Mouse (Mus musculus): ENCODE data around the gene Kcnj2.

The Kcnj2 gene

DNA sequence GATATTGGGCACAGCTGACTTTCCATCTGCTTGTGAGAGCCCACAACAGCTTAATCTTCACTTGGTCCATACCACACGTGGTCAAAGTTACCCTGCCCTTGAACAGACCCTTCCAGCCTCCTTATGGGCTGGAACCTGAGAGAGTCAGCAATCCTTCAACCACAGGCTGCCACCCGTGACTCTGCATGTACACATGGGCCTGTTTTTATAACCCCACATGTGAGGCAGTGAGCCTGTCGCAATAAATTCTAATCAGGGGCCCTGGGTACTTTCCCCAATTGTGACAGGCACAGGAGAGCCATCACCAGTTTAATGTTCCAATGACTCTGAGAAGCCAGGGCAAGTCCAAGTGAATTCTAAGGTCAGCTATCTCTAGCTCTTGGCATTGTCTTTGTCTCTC lies 22.8 kb downstream of the Kcnj2 start:
- no peak for DNase-seq (ENCODE audit: extremely low spot score, low read depth, low spot score)

DNA sequence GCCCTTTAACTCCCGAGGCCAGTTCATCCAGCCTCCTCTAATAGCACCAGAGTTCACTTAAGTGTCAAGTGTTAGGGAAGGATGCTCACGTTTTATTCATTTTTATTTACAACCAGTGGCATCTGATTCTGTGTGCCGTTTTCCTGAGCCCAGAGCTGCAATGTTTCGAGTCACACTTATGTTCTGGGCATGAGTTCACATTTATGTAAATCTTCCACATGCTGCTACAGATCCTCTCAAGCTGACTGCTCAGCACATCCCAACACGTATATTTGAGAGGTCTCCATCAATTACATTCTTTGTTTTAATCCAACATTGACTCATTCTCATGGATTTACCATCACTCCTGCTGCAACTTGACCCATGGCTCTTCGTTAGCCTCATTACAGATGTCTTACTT lies 25.2 kb downstream of the Kcnj2 start:
- DNase-seq (ENCODE audit: extremely low spot score, low read depth, low spot score) = no peak

DNA sequence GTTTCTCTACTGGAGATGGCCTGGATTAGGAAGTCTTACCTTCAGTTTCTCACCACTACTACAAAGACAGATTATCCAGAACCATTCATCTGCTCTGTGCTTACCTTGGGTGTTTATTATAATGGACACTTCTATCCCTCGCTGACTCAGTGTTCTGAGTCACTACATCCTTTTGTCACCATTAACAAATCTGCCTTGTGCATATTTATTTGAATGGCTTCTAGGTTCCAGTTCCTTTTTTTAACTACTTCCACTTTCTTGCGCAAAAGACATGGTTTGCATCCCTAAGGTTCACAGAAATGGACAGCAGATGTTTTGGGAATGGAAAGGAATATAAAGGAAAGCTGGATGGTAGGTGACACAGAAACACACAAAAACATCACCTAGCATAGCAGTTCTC lies 27.0 kb downstream of the Kcnj2 start:
- no peak for DNase-seq (ENCODE audit: extremely low spot score, low read depth, low spot score)

DNA sequence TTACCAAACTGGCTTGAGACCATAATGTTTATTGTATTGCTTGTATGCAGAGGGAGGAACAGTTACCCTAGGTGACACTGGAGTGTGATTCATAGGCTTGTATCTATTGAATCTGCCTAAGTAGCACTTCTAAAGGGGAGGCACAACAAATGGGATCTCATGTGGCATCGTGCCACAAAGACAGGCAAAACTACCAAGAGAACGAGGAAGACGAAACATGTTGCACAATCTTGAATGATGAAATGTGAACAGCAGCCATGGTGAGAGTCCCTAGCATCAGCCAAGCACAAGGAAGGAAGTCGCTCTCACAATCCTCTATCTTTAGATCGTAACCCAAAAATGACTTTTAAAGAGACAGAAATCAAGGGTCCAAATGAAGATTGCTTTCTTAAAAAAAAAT lies 30.6 kb downstream of the Kcnj2 start:
- DNase-seq (ENCODE audit: extremely low spot score, low read depth, low spot score) = no peak

DNA sequence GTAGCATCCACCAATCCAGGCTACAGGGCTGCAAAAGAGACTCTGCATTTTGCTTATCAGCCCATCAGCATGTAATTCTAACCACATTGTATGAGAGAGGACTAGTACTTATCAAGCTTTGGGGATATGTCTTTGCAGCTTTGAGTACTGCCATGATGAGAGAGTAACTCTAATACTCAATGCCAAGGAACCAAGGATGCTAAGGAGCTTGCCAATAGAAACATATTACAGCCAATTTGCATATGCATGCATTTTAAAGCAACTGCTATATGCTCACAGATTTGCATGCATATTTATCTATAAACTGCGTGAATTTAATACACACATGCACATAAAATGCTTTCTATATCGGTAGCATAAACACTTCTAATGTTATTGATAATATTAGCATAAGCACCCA lies 34.2 kb downstream of the Kcnj2 start:
- no peak for DNase-seq (ENCODE audit: extremely low spot score, low read depth, low spot score)

DNA sequence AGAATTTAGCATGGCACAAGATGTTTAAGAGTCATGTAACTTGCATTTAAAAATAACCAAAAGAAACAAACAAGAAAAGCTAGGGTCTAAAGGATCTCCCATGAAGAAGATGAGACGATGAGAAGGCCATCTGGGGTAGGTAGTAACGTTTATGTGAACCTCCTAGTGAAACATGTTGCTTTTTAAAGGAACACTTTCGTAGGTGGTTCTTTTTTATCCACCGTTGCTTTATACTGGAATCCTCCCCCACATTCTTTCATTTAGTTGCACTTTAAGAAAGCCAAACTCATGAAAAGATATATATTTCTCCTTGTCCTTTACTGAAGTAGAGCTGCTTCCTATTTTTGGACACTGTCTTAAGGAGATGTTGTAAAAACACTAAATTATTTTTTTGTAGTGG lies 34.7 kb downstream of the Kcnj2 start:
- DNase-seq (ENCODE audit: extremely low spot score, low read depth, low spot score) = no peak

DNA sequence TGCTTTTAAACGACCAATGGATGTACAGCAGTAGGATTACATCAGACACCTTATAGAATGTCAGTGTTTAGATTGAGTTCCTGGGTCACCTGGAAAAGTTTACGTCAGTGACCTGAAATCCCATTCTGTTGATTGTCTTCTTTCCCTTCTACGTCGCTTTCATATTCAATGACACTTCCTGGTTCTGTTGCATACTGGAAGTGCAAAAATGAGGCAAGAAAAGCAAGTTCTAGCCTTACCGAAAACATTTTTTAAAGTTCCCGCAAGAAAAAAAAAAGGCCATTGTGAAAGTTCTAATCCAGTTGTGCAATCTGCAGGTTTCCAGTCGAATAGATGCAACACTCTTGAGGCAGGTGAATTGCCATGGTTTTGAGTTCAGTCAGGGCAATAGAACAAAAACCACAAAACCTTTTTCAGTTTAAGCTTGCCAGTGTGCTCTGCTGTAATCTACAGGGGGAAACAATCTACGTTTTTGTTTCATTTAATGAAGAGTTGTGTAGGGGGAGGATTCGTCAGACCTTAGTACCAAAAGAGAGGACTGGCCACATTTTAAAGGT lies 35.7 kb downstream of the Kcnj2 start:
- DNase-seq (ENCODE audit: extremely low spot score, low read depth, low spot score) = no peak

DNA sequence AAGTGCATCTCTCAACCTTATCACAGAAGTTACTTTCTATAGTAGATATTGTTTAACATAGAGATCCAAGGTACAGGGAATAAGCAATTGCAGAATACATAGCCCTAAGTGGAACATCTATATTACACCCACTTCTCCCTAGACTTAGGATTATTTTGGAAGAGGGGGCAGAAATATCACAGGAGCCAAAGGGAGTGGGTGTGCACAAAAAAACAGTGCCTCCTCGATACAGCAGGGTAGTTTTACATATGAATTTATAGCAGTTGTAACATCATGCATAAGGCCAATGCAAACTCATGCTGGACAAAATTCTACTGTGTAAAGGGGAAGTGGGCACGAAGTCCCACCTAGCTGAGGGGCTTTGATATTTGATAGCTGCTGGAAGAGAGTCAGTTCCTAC lies 38.5 kb downstream of the Kcnj2 start:
- DNase-seq (ENCODE audit: extremely low spot score, low read depth, low spot score) = no peak

DNA sequence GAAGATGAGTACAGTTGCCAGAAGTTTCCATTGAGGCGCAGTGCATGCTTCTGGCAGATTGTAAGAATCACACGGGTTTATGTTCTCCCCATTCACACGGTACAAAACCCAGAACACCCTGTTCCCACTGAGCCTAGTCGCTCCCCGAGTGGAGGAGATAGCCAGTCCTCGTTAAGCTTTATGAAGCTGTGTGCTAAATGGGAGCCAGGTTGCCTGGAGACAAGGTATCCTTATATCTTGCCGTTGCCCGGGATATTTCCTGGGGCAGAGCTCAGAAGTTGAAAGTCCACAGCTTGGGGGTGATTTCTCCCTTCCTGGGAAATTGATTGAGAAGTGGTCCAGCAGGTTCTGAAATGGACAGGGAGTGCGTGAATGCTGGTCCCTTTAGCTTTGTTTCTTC lies 42.2 kb downstream of the Kcnj2 start:
- no peak for DNase-seq (ENCODE audit: extremely low spot score, low read depth, low spot score)

DNA sequence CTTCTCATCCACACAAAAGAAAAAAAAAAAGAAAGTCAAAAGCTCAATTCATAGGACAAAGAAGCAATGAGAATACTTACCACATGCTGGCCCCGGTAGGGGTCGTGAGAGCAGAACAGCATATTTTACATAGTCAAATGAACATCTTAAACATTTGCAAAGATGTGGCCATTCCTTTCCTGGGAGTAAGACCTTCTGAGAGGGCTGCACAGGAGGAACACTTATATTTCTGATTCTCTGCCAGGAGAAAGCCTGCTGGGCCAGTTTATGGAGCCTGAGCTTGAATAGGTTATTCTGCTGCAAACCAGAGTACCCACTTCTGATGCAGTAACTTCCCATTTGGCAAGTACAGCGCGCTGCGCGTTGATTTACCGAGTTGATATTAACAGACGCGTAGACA lies 55.5 kb downstream of the Kcnj2 start:
- DNase-seq (ENCODE audit: extremely low spot score, low read depth, low spot score) = no peak

DNA sequence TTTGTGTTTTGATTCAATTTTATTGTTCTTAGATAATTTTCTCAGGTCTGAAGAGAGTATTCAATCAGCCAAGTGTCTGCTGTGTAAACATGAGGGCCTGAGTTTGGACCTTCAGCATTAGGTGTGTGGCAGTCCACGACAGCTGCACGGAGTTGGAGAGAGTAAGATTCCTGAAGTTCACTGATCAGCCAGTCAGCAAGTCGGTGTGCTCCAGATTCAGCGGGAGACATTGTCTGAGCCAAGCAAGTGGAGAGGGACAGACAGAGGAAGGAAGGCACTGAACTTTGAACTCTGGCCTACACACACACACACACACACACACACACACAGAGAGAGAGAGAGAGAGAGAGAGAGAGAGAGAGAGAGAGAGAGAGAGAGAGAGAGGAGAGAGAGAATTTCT lies 57.4 kb downstream of the Kcnj2 start:
- DNase-seq (ENCODE audit: extremely low spot score, low read depth, low spot score) = no peak

DNA sequence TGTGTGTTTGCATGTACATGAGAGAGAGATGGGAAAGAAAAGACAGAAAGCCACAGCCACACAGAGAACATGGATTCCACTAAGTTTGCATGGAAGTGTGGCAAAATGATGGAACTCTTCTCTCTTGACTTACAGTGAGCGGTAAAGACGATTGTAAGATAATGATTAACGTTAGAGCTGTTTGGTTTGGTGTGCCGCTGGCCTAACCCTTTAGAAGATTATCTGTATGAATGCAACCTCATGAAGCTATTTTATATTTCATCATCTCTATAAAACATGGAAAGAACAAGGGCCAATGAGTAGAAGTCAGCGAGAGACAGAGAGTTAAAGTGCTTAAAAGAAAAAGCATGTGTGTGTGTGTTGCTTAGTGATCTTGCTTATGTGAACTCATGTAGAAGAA lies 60.0 kb downstream of the Kcnj2 start:
- no peak for DNase-seq (ENCODE audit: extremely low spot score, low read depth, low spot score)
